Mouse (Mus musculus) MEL-GATA-1-ER (cell line): ENCODE results near the gene Shisa5.

Experiments used
- DNase-seq: peaks from one replicate; pipeline ENCODE4 v3.0.0-alpha.2; 2012; ENCODE audit warnings: low read depth; ENCODE audit errors: extremely low read depth

Shisa5 gene

DNA sequence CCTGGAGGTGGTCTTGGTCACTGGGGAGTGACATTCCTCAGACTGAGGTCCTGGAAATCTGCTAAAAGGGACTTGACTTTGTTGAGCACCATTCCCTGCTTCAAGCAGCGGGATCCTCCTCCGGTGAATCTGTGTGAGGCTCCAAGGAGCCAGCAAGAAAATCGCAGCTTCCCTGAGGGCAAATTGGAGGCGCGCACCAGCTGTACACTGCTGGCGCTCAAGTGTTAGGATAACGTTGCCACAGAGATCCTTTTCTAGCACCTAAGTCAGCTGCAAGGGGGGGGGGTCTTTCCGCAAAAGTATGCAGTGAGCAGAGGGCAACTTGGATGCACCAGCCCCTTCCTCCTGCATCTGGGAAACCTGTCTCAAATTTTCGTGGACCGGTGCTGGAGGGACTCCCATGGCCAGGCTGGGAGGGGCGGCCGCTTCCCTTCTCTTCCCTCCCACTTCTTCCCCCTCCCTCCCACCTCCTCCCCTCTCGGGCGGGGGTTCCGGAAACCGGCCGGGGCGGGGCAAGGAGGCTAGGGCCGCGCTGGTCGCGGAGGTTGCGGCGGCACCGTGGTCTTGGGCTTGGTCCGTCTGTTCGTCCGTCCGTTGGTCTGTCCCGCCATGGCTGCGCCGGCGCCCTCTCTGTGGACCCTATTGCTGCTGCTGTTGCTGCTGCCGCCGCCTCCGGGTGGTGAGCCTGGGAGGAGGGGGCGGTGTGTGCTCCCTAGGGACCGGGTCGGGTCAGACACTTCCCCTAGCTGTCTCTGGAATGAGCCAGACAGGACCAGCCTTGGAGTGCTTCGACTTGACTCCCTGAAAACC, at the start of gene Shisa5:
Shisa5 (plus strand) TSS at position 480 of the 810 bp plus-strand sequence.
- no peak for DNase-seq

DNA sequence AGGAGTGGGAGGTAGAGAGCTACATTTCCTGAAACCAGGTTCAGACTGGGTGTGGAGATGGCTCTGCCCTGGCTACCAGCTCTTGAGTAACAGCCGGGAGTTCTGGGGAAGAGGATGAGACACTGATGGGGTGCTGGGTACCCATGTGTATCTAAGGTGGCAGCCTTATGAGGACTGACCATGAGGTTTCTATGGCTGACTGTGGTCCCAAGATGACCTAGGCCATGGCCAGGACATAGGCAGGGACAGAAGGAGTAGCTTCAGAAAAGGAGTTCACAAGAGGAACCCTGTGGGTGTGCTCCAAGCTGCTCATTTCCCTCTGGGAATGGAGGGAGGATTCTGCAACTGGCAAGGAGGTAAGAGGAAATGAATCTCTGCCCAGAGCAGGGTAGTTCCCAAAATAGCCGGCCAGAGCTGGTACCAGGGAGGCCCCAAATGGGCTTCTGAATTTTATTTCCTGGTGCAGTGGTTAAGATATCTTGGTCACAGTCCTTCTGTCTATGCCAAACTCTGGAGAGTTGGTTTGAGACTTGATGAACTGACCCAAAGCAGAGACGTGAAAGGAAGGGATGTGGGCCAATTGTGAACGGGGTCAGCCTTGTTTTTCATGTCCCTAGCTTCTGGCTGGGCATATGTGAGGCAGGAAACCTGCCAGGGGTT, 48.4 kb upstream of the Shisa5 start:
- DNase-seq: no peak

DNA sequence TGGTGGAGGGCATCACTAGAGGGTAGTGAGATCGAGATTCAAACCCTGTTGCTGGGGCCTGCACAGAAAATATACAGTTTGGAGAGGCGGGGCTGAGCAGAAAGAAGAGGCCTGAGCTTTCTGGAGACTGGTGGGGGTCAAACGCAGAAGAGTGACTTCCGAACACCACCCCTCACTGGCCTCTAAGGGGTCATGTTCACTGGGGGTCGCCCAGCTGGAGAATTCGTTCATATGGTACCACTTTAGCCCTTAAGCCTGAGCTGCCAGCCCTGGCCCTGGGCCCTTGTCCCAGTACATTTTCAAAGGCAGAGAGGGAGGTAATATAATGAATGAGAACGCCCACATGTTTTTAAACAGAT, 47.9 kb upstream of the Shisa5 start:
- DNase-seq: no peak

DNA sequence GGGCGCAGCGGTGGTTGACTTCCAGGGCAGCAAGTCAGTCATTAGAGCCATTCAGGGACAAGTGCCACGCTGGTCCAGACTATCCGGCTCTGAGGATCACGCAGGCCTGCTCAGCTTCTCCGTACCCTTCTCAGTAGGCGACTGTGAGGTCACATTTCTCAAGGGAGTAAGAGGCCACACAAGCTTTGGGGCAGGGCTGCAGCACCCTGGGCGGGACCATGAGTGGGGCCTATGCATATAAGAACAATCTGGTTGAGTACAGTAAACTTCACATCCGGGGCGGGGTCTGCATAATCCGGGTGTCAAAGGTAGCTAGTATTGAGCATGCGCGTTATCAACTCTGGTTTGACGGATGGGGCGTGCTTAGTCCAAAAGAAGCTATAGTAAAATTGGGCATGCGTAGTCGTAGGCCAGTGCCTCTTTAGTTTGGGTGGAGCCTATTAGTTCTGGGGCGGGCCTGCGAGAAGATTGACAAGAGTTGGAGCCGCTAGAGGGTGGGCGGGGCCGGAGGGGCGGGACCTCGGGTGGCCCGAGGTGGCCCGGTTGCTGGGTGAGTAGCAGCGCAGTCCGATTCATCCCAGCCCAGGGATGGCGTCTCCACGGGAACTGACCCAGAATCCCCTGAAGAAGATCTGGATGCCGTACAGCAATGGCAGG, 46.8 kb upstream of the Shisa5 start, which contains the start of gene Pfkfb4:
Pfkfb4 (plus strand) TSS at position 351 of the 657 bp plus-strand sequence.
- DNase-seq: peak; percentile 99

DNA sequence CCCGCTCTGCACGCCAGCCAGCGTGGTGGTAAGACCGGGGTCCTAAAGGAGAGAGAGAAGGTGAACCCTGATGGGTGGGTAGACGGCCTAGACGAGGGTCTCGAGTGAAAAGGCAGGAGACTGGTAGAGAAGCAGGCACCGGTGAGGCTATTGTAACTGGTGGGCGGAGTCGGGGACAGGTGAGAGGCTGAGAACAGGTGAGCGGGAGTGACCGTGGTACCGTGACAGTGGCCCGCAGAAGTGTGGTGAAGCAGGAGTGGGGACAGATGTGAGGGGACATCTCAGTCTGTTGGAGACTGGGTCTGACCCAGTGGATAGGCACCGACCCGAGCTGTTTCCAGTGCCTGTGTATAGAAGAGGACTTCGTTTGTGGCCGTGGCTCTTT, 46.3 kb upstream of the Shisa5 start:
- no peak for DNase-seq

DNA sequence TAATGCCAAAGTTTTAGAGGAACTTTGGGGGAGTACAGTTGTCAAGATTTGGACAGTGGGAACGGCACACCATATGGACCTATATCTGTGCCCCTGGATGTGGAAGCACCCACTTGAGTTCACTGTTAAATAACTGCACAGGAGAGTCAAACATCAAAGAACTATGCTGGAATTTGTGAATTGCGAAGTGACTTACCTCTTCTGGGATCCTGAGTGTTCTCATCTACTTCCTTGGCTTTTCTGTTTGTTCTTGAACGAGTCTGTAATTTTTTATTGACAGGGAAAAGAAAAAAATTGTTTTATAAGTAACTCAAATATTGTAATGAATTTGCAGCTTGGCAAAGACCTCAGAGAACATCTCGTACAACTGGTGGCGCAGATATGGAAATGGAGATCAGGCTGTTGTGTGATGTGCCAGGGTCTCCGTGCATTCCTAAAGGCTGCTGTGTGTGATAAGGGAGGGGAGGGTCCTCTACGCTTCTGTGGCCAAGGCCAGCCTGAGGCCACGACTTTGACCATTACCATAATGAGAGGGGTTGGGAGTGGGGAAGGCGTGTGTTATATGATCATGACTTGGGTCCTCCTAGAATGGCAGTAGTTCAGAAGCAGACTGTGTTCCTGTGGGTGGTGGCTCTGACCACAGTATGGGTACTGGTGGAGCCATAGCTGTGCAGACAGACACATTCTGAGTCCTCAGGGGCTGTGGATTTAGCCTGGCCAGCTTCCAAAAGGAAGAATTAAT, 45.6 kb upstream of the Shisa5 start:
- no peak for DNase-seq

DNA sequence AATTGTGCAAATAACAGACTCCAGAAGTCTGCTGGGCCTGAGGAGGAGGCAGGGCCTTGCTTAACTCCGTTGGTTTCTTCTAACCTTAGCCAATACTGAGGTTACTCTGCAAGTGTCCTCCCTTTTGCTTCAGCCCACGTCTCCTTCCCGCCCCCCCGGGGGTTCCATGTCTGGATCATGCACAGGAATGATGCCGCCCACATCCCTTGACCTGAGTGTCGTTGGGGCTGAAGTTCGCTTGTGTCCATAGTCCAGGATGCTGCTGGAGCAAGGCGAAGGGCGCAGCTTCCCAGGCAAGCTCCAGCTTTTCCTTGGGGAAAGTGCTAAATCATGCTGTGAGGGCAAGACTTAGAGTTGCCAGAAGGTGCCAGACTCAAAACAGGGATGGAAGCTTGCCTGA, 42.0 kb upstream of the Shisa5 start:
- DNase-seq: no peak

DNA sequence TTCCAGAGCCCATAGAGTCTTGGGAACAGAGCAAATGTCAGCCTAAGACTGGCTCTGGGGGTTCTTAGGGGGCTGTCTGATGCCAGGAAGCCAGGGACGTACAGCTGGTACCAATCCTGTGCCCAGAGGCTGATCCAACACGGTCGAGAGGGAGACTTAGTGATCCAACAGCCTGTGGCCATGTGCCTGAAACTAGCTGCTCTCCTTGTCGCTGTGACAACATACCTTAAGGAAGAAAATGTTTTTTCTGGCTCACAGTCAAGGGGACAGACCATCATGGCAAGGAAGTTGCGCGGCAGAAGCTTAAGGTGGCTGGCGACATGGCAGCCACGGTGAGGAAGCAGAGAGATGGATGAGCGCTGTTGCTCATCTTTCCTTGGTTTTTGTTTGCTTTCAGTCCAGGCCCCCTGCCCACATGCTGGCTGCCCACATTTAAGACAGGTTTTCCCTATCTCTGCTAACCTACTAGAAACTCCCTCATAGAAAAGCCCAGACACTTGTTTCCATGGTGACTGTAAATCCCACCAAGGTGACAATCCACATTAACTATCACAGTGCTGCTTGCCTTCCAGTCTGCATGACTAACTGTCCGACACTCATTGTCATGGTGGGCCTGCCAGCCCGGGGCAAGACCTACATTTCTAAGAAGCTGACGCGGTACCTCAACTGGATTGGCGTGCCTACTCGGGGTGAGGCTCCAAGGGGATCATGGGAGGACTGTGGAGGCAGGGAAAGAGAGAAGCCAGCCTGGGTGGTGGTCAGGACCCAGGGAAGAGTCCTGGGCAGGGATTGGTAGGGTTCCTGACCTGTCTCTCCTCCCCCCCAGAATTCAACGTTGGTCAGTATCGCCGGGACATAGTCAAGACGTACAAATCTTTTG, 39.8 kb upstream of the Shisa5 start:
- DNase-seq: no peak

DNA sequence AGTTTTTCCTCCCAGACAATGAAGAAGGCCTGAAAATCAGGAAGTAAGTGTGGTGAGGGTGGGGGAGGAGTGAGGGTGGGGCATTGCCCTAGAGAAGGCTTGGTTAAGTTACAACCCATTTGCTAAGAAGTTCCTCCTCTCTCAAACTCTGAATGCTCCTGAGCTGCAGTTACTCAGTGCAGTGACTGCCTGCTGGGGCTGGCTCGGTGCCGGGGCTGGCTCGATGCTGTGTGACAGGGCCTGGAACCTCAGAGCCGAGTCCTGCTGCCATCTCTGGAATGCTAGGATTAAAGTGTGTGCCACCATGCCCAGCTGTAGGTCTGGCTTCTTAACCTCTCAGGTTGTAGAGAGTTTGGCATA, 39.2 kb upstream of the Shisa5 start:
- peak; percentile 85 for DNase-seq

DNA sequence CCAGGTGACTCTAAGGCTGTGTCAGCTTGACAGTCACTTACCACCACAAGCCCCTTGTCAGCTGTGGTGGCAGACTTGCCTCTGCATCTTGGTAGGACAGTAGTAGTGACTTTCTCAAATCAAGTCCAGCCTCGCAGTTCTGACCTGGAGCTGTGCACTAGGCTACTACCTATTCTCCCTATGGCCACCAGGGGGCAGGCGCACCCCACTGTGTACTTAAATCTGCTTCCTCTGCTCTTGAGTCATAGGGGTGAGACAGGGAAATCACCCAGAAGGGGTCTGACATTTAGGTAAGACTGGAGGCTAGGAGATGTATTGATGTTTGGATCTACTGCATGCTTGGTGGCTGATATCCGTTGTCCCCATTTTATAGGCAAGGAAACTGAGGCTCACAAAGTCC, 37.6 kb upstream of the Shisa5 start:
- DNase-seq: peak; percentile 60

DNA sequence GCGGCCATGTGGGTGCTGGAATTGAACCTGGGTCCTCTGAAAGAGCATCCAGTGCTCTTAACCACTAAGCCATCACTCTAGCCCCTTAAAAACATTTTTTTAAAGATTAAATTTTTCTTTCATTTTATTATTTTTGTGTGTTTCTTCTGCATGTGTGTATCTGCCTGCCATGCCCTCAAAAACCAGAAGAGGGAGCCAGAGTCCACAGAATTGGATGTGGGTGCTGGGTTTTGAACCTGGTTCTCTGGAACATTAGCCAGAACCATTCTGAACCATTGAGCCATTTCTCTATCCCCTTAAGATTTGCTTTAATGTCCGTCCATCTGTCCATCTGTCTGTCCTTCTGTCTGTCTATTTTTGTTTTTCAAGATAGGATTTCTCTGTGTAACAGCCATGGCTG, 35.2 kb upstream of the Shisa5 start:
- DNase-seq: no peak

DNA sequence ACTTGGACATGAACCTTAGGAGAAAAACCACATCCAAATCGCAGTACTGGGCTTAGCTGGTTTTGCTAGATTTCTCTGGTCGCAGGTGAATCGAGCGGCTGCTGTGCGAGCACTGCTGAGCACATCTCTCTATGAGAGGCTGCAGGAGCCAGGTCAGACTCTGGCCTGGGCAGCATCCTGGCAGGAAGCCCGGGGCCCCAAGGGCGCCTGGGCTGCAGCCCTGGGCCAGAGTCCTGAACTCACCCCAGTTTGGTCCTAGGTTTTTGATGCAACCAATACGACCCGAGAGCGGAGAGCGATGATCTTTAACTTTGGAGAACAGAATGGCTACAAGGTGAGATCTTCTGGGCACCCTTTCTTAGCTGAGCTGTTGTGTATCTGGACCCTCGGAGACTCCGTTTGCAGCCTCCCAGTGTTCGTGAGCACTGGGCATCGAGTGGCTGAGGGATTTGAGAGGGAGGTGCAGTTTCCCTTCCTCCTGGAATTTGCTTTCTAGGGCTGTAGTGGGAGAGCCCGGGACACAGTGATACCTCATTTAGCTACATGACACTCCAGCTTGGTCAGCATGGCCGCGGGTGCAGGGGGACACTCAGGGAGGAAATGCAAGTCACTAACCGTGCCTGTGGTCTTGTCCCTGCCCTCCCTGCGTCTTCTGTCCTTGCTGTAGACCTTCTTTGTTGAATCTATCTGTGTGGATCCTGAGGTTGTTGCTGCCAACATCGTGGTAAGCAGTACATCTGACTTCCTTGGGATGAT, 31.2 kb upstream of the Shisa5 start:
- no peak for DNase-seq

DNA sequence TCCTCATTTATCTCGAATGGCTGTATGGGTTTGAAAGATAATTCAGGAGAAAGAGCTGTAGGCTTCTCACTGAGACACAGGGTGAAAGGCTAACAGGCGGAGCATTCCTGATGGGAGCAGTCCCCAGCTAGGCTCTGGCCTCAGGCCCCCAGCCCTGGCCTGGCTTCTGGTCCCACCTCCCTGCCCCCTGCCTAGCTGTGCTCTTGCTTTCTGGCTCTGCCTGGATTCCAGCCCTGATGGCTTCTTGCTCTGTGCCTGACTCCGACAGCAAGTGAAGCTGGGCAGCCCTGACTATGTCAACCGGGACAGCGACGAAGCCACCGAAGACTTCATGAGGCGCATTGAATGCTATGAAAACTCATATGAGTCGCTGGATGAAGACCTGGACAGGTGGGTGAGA, 30.3 kb upstream of the Shisa5 start:
- no peak for DNase-seq

DNA sequence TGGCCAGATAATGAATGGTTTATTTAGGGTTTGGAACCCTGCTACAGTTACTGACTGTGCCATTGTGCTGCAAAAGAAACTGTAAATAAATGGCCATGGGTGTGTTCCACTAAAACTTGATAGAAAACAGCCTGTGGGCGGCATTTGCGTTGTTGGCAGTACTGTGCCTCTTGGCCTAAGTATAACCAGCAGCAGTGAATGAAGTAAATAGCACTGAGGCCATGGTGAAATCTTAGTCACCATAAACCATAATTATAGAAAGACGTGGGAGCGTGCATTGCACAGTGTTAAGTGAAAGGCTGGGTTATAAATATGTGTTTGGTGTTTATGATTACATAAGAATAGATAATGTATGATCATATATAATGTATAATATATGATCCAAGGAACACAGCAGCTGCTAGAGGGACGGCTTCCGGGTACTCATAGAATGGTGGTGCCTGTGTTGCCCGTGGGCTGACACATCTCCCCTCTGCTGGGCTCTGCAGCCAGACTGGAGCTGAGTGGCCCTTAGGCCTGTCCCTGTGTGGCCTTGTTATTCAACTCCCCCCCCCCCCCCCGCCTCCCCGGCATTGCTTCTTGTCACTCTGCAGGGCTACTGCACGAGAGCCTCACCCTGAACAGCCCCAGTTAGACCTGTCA, 29.2 kb upstream of the Shisa5 start:
- DNase-seq: no peak

DNA sequence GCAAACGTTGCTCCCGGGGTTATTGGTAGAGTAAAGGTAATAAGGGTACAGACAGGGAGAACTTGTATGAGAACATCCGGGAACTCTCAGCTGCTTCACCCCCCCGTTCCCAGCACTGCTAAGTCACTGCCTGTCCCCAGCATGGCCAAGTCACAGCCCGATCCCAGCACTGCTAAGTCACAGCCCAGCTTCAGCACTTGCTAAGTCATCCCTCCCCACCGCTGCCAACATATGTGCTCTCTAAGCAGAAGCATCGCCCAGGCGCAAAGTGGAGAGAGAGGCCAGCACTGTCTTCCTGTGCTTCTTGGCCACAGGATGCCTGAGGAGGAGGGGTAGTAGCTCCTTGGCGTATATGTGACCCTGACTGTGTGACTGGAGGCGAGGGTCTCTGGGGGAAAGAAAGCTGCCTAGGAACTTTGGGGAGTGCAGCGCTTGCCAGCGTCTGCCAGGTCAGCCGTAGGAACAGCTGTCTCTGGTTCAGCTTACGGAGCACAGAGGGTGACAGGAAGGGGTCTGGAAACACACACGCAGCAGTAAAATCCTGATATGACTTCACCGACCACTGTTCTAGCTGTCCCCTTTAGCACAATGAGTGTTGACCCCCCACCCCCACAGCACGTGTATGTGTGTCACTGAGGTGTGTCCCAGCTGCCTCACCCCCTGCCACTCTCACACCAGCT, 28.6 kb upstream of the Shisa5 start:
- DNase-seq: no peak

DNA sequence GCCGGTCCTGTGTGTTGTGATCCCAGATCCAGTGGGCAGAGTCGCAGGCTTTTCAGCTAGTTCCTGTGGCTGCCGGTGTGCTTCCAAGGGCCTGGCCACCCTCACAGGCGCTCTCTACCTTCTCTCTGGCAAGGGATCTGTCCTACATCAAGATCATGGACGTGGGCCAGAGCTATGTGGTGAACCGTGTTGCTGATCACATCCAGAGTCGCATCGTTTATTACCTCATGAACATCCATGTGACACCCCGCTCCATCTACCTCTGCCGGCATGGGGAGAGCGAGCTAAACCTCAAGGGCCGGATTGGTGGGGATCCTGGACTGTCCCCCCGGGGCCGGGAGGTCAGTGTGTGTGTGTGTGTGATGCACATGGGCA, 28.1 kb upstream of the Shisa5 start:
- no peak for DNase-seq

DNA sequence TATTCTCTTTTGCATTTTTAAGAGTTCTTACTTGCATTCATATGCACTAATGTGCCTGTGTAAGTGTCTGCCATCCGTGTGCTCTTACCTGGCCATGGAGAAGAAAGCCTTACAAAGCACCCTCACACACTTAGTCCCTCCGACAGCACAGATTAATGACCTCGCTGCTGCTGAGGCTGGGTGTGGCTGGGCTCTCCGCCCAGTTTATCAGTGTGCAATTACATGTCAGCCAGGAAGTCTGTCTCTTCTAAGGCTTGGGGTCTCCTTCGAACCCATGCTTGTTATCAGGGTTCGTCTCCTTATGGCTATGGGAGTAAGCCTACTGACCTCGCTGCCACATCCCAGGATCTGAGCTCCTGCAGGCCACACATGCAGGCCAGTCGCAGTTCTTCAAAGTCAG, 23.0 kb upstream of the Shisa5 start:
- DNase-seq: no peak

DNA sequence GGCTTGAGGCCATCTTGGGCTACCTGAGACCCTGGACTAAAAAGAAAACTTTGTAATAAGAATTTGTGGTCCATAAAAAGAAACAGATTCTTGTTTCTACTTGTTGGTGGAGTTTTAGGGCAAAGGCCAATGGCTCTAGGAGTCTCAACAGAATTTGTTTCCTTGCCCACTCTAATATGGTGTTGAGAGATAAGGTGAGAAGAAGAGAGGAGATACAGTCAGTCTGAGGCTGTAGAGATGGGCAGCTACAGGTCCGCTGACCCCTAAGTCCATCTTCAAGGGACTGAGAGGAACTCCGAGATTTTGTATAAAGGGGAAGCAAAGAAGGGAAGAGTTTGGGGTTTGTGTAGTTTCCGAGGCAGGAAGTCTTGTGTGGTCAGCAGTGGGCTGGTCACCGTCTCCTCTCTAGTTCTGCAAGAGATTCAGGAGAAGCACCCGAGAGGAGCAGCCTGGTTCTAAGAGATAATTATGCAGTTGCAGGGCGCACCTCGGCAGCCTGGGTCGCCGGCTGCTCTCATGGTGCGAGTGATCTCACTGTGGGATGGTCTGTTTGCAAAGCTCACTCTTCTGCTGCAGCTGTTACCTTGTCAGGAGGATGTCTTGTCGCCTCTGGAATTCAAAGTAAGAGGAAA, 21.3 kb upstream of the Shisa5 start:
- DNase-seq: no peak

DNA sequence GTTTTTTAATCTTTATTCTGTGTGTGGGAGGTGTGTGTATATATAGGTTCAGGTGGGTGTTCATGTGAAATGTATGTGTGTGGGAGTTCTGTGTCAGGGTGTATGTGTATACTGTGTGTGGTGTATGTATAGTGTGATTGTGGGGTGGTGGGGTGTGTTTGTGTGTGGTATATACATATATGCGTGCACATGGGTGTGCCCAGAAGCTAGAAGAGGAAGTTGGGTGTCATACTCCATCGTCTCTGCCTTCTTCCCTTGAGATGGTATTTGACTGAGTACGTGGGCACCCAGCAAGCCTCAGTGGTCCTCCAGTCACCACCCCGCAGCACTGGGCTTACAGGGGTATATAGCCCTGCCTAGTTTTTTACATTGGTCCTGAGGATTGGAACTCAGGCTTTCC, 16.9 kb upstream of the Shisa5 start:
- no peak for DNase-seq
